Mouse (Mus musculus) midbrain, embryonic 13.5 days (tissue): Measurements from ENCODE around the gene Cmtm6. TPM values are rescaled to one million over a fixed set of nuclear protein-coding genes. Genes with fewer than 3 reads are reported as not detected.

Source experiments
- ATAC-seq: fragments of 200-750 bp; cut with Nextera tagmentation; 2 replicates; pipeline ENCODE4 v1.8.0; 2017; ENCODE audit warnings: mild to moderate bottlenecking, moderate TSS enrichment, moderate library complexity
- H3K27ac ChIP-seq: fragments of 300-500 bp; sonication (generic); 2 replicates; pipeline ENCODE4 v1.5.1; 2015; ENCODE audit warnings: inconsistent platforms, mild to moderate bottlenecking, moderate library complexity
- H3K27me3 ChIP-seq: fragments of 300-500 bp; sonication (generic); 2 replicates; pipeline ENCODE4 v1.6.1; 2015; ENCODE audit warnings: mild to moderate bottlenecking, inconsistent platforms
- H3K36me3 ChIP-seq: fragments of 300-500 bp; sonication (generic); 2 replicates; pipeline ENCODE4 v1.6.1; 2015; ENCODE audit warnings: mild to moderate bottlenecking, inconsistent platforms
- H3K4me1 ChIP-seq: fragments of 300-500 bp; sonication (generic); replicated peaks from 2 replicates; pipeline ENCODE4 v1.6.1; 2015; ENCODE audit warnings: inconsistent platforms
- H3K4me2 ChIP-seq: fragments of 300-500 bp; sonication (generic); replicated peaks from 2 replicates; pipeline ENCODE4 v1.6.1; 2015; ENCODE audit warnings: moderate library complexity, mild to moderate bottlenecking, inconsistent platforms
- H3K4me3 ChIP-seq: fragments of 300-500 bp; sonication (generic); replicated peaks from 2 replicates; pipeline ENCODE4 v1.5.1; 2015; ENCODE audit warnings: mild to moderate bottlenecking, inconsistent platforms
- H3K9ac ChIP-seq: fragments of 300-500 bp; sonication (generic); replicated peaks from 2 replicates; pipeline ENCODE4 v1.6.1; 2015; ENCODE audit warnings: mild to moderate bottlenecking, inconsistent platforms
- H3K9me3 ChIP-seq: fragments of 300-500 bp; sonication (generic); 2 replicates; pipeline ENCODE4 v1.6.1; 2016; ENCODE audit warnings: mild to moderate bottlenecking, inconsistent platforms
- WGBS: fragments of 180-500 bp; shearing (Covaris S2); methylation state at CpG from one replicate; pipeline ENCODE4 v1.1.7; 2015; 5-methylcytosine and 5-hydroxymethylcytosine counted together
- polyA plus RNA-seq: library from polyadenylated mRNA; unstranded; fragments of >200 nt; fragmentation: Nextera tagmentation; extraction: Ambion mirVana; gene quantifications from 2 replicates; pipeline ENCODE4 v1.2.1, GENCODE M21; 2015

The Cmtm6 gene
- polyA plus RNA-seq, 1 experiment from 2014 or later, result 19.0 TPM

DNA sequence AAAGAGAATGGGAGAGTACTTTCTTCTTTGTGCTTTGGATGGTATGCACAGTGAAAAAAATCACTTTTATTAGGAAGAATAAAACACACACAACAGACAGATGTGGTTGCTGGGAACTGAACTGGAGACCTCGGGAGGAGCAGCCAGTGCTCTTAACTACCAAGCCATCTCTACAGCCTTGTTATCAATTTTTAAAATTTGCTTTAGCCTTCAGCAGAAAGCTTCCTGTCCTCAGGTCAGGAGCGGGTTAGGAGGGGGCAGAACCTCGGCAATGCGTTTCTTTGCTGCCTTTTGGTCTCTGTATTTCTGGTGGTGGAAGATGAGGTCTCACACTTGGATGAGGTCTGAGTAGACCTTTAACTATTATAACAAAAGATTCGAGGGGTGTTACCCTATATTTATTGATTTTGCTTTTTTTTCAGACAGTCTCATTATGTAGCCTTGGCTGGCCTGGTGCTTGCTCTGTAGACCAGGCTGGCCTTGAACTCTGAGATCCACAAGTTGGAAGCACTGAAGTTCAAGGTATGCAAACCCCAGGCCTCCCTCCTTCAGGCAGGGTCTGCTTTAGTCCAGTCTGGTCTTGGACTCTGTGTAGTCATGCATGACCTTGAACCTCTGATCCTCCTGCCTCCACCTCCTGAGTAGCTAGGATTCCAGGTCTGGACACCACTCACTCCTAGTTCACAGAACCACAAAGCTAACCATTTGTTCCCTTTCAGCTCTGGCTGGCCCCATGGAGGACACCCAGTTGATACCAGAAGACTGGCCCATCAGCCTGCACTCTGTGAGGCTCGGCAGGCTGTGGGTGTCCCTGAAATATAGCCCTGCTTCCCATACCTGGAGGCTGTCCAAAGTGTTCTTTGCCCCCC lies 46.5 kb downstream of the Cmtm6 start:
- peaks cover 23% of the 10 kb centered on the region for H3K4me1 ChIP-seq
- WGBS, result 88% methylated on average over 6 of the region's 6 CpGs
- no peak overlapping the region for H3K4me2 ChIP-seq
- no peak overlapping the region for H3K9ac ChIP-seq
- ATAC-seq, result no peak
- no peaks in the 10 kb centered on the region for H3K9me3 ChIP-seq
- H3K27ac ChIP-seq, result no peak overlapping the region
- peaks cover 2% of the 10 kb centered on the region; the same call in 1 of the 2 replicates for H3K36me3 ChIP-seq
- H3K27me3 ChIP-seq, result 0 out of 2 replicates have a peak, but pooled peaks cover 3% of the 10 kb centered on the region
- no peak overlapping the region for H3K4me3 ChIP-seq

DNA sequence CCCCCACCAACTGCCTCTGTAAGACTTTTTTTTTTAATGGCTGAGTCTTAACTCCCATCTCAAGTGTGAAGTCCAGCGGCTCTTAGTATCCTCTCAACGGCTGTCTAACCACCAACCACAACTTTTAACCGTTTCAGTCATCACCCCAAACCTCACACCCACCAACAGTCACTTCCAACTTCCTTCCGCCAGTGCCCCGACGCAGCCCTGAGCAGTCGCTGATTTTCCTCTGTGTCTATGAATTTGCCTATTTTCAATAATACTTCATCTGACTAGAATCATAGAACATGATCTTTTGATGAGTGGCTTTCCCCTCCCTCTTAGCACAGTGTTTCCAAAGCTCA lies 47.1 kb downstream of the Cmtm6 start:
- Histone ChIP-seq H3K27ac (no peak overlapping the region), H3K9ac (no peak overlapping the region), H3K4me3 (no peak overlapping the region), H3K9me3 (no peaks in the 10 kb centered on the region), H3K27me3 (peaks cover 3% of the 10 kb centered on the region; the same call in 1 of the 2 replicates), H3K4me2 (no peak overlapping the region), H3K36me3 (no peaks in the 10 kb centered on the region), H3K4me1 (peaks cover 23% of the 10 kb centered on the region)
- no peak for ATAC-seq
- WGBS, result 87% methylated on average over 7 of the region's 7 CpGs

DNA sequence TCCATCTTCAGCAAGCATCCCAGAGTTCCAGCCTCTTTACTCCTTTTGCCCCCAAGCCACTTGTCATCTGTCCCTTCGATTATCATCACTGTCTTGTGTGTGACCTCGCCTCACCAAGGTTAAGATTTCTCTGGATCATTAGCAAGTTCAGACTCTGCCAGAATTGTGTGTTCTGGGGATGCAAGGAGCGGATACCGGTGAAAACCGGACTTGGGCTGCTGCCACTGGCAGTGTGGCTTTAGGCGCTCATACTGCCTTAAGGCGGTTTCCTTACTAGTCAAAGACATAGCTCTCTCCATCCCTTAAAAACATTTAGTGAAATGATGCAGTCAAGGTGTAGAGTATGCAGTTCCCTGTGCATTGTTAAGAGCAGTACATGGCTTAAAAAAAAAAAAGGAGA lies 48.0 kb downstream of the Cmtm6 start:
- H3K4me1 ChIP-seq, result peaks cover 23% of the 10 kb centered on the region
- no peak overlapping the region for H3K4me2 ChIP-seq
- no peak for ATAC-seq
- no peak overlapping the region for H3K9ac ChIP-seq
- H3K27me3 ChIP-seq, result peaks cover 3% of the 10 kb centered on the region; the same call in 1 of the 2 replicates
- WGBS, result 87% methylated on average over 7 of the region's 7 CpGs
- no peak overlapping the region for H3K27ac ChIP-seq
- no peaks in the 10 kb centered on the region for H3K36me3 ChIP-seq
- no peaks in the 10 kb centered on the region for H3K9me3 ChIP-seq
- H3K4me3 ChIP-seq, result no peak overlapping the region

DNA sequence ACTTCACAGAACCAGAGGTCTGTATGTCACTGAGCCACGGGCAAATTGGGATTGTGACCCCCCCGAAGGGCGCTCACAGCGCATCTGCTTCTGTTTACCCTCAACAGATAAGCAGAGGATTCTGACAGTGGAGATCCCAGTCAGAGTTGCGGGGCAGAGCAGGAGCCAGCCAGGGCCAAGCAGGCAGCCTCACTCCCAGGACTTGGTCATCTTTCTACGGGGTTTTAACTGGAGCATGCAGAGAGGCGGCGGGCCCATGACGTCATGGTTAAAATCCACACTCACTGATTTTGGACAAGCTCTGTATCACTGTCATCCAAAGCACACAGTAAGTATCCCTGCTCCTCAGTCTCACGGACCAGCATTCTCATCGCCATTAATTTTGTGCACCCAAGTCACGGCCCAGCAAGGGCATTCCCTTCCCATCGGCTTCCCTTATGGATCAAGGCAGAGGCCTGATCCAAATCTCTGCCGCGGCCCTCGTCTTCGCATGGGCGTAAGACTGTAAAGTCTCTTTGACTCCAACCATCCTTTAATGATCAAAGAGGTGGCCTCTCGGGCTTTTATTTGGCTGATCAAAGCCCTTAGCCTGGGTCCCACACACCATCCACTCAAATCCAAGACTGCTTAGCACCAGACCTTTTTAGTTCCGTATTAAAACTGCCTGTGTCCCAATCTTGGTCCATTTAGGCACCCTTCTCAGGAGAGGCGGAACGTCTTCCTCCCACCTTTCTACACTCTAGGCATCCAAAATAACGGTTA lies 49.2 kb downstream of the Cmtm6 start:
- H3K4me2 ChIP-seq, result peak overlapping the region; percentile 93
- 0 out of 2 replicates have a peak overlapping the region, but pooled peaks have one; percentile 72 for H3K9ac ChIP-seq
- no peaks in the 10 kb centered on the region for H3K36me3 ChIP-seq
- WGBS, result 29% methylated on average over 23 of the region's 23 CpGs
- peak; percentile 31 for ATAC-seq
- H3K9me3 ChIP-seq, result no peaks in the 10 kb centered on the region
- peaks cover 3% of the 10 kb centered on the region; the same call in 1 of the 2 replicates for H3K27me3 ChIP-seq
- H3K27ac ChIP-seq, result no peak overlapping the region
- H3K4me1 ChIP-seq, result peaks cover 23% of the 10 kb centered on the region
- peak overlapping the region; percentile 53 for H3K4me3 ChIP-seq

DNA sequence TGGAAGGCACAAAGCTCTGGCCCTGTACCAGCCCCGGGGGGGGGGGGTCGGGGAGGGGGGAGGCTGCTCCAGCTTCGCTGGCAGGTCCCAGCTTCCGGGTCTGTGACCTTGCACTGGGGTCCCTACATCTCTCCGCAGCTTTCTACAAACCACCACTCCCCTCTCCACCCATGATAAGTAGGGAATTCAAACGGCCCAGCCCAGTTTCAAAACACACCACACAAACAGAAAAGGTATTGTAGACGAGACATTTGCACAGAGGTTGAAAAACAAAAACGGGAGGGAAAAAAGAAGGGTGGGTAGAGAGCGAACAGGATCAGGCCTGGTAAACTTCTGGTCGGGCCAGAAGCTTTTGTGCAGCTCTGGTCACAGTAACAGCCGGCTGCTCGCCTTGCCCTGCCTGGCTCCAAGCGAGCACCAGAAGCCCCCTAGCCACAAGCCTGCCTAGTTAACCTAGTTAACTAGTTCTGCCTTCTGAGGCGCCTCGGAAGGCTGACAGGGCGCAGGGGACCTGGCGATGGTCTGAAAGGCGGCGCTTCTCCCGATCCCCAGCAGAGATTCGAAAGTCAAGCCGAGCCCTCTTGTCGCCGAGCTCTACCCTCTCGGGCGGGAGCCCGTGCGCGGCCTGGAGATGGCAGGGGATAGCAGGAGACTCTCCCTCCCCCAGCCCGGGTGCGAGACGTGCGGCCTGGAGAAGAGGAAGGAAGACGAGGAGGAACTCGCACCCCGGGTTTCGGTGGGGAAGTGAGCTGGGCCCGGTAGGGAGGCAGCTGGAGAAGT lies 50.0 kb downstream of the Cmtm6 start:
- Histone ChIP-seq H3K4me3 (peak overlapping the region; percentile 53), H3K9me3 (no peaks in the 10 kb centered on the region), H3K36me3 (no peaks in the 10 kb centered on the region), H3K9ac (peak overlapping the region; percentile 72), H3K27me3 (peaks cover 3% of the 10 kb centered on the region; the same call in 1 of the 2 replicates), H3K27ac (peak overlapping the region; percentile 26; the same call in 1 of the 2 replicates), H3K4me2 (peak overlapping the region; percentile 93), H3K4me1 (peaks cover 29% of the 10 kb centered on the region)
- peak; percentile 59 for ATAC-seq
- under 1% methylated on average over 38 of the region's 38 CpGs for WGBS

DNA sequence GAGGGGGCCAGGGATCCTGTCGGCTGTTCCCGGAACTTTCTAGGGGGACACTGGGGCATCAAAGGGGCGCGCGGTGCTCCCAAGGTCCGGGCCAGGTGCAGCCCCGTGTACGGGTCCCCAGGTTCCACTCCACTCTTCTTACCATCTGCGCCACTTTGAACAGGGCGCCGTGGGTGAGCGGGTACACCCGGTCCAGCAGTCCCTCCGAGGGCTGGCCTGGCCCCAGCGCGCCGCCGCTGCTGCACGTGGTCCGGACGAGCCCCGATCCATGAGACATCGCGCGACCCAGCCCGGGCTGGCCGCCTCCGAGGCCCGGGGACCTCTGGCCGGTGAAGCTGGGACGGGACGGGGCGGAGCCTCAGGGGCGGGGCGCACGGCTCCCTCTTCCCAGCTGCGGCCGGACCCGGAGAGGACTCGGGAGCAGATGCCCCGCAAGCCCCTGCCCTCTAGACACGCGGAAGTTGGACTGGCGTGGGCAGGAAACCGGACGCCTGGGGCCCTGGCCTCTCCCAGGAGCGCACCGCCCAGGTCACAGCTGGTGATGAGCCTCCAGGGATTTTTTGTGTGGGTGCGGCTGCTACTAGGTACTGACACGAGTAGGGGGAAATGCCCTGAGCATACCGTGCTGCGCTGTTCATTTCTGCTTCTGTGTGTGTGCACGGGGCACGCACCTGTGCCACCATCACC lies 50.8 kb downstream of the Cmtm6 start, which contains the start of gene Cmtm7:
Gene Cmtm7 (minus strand): TSS at position 331 of the 687 bp plus-strand sequence.
- Histone ChIP-seq H3K4me3 (peak within 1 kb of the TSS; percentile 53), H3K9me3 (no peaks in the 10 kb centered on the region), H3K9ac (peak within 1 kb of the TSS; percentile 72), H3K4me2 (peak within 1 kb of the TSS; percentile 93), H3K36me3 (no peaks in the 10 kb centered on the region), H3K4me1 (peaks cover 29% of the 10 kb centered on the region), H3K27ac (peak within 1 kb of the TSS; percentile 26; the same call in 1 of the 2 replicates), H3K27me3 (peaks cover 3% of the 10 kb centered on the region; the same call in 1 of the 2 replicates)
- ATAC-seq, result peak; percentile 82
- WGBS, result under 1% methylated on average over 54 of the region's 54 CpGs

DNA sequence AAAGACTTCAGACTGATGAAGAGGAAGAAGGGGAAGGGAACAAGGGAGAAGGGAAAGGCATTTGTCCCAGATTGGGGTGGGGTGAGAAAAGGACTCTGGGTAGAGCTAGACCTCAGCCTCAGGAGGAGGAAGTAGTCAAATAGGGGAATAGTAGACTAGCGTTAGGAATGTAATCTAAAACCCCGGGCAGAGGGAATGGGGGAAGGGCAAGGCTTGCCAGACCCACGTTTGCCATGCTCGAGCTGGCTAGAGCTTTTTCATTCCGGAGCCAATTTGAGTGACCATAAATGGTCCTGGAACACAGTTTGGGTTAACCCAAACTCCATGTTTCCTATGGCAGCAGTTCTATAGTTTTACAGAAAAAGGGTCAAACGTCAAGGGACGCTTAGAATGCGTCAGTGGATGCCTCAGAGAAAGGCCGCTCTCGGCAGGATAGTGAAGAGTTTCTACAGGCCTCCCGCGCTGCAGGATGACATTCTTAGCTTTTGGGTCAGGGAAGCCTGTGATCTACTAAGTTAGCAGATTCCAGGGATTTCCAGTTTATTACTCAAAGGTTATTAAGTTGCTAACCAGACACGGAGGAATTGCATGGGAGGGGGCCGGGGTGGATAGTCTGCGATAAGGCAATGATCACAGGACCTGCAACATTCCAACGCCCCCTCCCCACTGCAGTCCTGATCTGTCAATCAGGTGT lies 54.7 kb downstream of the Cmtm6 start:
- Histone ChIP-seq H3K9ac (no peak overlapping the region), H3K4me2 (0 out of 2 replicates have a peak overlapping the region, but pooled peaks have one; percentile 17), H3K4me3 (no peak overlapping the region), H3K9me3 (no peaks in the 10 kb centered on the region), H3K36me3 (no peaks in the 10 kb centered on the region), H3K27me3 (peaks cover 3% of the 10 kb centered on the region; the same call in 1 of the 2 replicates), H3K4me1 (peaks cover 20% of the 10 kb centered on the region), H3K27ac (no peak overlapping the region)
- no peak for ATAC-seq
- WGBS, result 8% methylated on average over 16 of the region's 16 CpGs

DNA sequence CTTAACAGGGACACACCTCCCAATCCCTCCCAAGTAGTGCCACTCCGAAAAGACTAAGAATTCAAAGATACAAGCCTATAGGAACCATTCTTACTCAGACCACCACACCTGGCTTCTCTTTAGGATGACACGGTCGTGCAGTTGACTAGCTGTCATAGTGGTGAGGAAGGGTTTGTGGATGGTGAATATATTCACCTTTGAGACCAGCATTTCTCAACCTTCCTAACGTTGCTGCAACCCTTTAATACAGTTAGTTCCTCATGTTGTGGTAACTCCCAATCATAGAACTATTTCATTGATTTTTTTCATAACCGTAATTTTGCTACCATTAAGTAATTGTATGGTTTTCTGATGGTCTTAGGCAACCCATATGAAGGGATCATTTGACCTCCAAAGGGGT lies 56.2 kb downstream of the Cmtm6 start:
- Histone ChIP-seq H3K36me3 (no peaks in the 10 kb centered on the region), H3K27me3 (no peaks in the 10 kb centered on the region; the same call in 1 of the 2 replicates), H3K27ac (no peak overlapping the region), H3K9ac (no peak overlapping the region), H3K4me2 (no peak overlapping the region), H3K4me1 (peaks cover 7% of the 10 kb centered on the region), H3K9me3 (no peaks in the 10 kb centered on the region), H3K4me3 (no peak overlapping the region)
- no peak for ATAC-seq
- WGBS, result 97% methylated on average over 5 of the region's 5 CpGs

DNA sequence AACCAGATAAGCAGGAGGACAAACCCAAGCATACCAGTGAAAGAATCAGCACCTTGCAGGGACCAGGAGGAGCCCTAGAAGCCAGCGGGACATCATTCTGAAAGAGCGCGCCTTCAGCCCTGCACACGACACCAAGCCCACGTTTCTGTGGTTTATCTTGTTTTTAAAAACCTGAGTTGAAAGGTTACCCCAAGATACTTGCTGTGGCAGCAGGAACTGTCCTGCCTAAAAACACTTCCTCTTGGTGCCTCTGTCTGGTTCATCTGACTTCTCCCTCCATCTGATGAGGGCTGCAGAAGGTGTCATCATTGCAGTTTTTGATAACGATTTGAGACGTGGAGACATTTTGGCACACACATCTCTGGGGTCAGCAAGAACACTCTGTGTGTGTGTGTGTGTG lies 56.8 kb downstream of the Cmtm6 start:
- no peak overlapping the region for H3K4me3 ChIP-seq
- WGBS, result 94% methylated on average over 7 of the region's 7 CpGs
- H3K4me2 ChIP-seq, result no peak overlapping the region

DNA sequence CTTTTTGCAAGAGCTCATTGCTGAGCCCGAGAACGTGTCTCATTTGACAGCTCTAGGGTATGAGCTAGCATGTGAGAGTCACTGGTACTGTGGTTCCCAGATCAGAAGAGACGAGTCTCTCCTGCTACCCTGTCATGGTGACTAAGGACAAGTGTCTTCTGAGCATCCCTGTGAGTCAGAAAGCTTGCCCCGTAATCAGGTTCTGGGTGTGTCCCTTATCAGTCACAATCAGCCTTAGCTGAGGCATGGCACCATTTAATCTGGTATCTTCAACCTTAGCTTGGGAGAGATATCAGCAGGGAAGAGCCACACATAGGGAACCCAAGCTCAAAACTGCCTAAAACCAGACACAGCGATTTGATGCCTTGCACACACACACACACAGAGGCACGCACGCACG lies 57.8 kb downstream of the Cmtm6 start:
- no peak overlapping the region for H3K9ac ChIP-seq
- ATAC-seq, result no peak
- H3K27ac ChIP-seq, result no peak overlapping the region
- no peak overlapping the region for H3K4me2 ChIP-seq
- no peaks in the 10 kb centered on the region for H3K27me3 ChIP-seq
- peaks cover 7% of the 10 kb centered on the region for H3K4me1 ChIP-seq
- no peak overlapping the region for H3K4me3 ChIP-seq
- no peaks in the 10 kb centered on the region for H3K36me3 ChIP-seq
- WGBS, result 92% methylated on average over 8 of the region's 8 CpGs
- H3K9me3 ChIP-seq, result no peaks in the 10 kb centered on the region

More for the DNA sequence above, 56.8 kb downstream of the Cmtm6 start:
- Histone ChIP-seq H3K9me3 (no peaks in the 10 kb centered on the region), H3K27me3 (no peaks in the 10 kb centered on the region; the same call in 1 of the 2 replicates), H3K27ac (no peak overlapping the region), H3K36me3 (no peaks in the 10 kb centered on the region), H3K4me1 (peaks cover 7% of the 10 kb centered on the region), H3K9ac (no peak overlapping the region)
- ATAC-seq, result no peak
